Mouse (Mus musculus): ENCODE data around the gene Mad1l1.

GRCm38 (mm10) chr5:140306016-140306415 lies 15.3 kb downstream of the Mad1l1 start:
- TF ChIP-seq POLR2A (IDR thresholded peaks at IDR 0.05; ENCODE audit: low read depth, low read length) (no peak), CTCF (IDR thresholded peaks at IDR 0.05; ENCODE audit: extremely low read depth, insufficient read depth, insufficient read length, insufficient replicate concordance) (no peak)

All from spleen, adult 2 months (tissue).